Mouse (Mus musculus): ENCODE measurements around the gene Rptn. TPM values are rescaled to one million over a fixed set of nuclear protein-coding genes. Genes with fewer than 3 reads are reported as not detected.
A peak's percentile ranks its signal among the peaks of the same experiment; 100 is the strongest.

The Rptn gene
- 181 and 233 TPM in 2 replicates for polyA plus RNA-seq (2015; fragmentation: Nextera tagmentation; extraction: Ambion mirVana)

DNA sequence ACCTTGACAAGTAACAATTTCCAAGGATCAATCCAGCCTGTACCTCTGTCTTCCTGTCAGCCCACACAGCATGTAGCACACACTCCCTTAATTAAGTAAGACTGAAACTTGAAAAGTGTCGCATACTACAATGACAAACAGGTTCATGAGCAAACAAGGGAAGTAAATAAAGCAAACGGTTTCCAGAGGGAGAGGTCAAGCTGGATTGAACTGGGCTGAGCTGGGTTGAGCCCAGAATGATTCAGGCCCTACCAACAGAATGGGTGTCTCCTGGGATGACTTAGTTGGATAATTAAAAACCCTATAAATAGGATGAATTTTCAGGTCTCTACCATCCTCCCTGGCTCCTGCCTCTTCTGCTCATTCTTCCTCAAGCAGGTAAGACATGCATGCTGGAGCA lies at the start of gene Rptn:
Gene Rptn, plus strand, starts transcription at position 334 of the 400 bp plus-strand sequence.
- H3K9ac ChIP-seq (ENCODE audit: low read length): no peak within 1 kb of the TSS
- TF ChIP-seq CTCF (IDR thresholded peaks at IDR 0.05; ENCODE audit: low read depth): no peak
- no peaks in the 10 kb centered on the region for H3K27me3 ChIP-seq (ENCODE audit: control insufficient read depth, insufficient read depth, low read length)
- H3K36me3 ChIP-seq (ENCODE audit: control insufficient read depth, insufficient read depth, low read length): no peaks in the 10 kb centered on the region
- peak; percentile 37 for DNase-seq (ENCODE audit: low spot score)
- H3K4me3 ChIP-seq (ENCODE audit: low read depth, low read length): no peak within 1 kb of the TSS
- H3K4me1 ChIP-seq (replicated peaks; ENCODE audit: control insufficient read depth, insufficient read depth): no peaks in the 10 kb centered on the region
- no peak within 1 kb of the TSS for H3K4me2 ChIP-seq (replicated peaks; ENCODE audit: low read depth)
- 49% methylated on average over 2 of the region's 2 CpGs for WGBS
- ATAC-seq (ENCODE audit: low FRiP score, low TSS enrichment): peak; percentile 94
- H3K9me3 ChIP-seq (ENCODE audit: control insufficient read depth, low read length): no peaks in the 10 kb centered on the region
- no peak within 1 kb of the TSS for H3K27ac ChIP-seq (replicated peaks)

DNA sequence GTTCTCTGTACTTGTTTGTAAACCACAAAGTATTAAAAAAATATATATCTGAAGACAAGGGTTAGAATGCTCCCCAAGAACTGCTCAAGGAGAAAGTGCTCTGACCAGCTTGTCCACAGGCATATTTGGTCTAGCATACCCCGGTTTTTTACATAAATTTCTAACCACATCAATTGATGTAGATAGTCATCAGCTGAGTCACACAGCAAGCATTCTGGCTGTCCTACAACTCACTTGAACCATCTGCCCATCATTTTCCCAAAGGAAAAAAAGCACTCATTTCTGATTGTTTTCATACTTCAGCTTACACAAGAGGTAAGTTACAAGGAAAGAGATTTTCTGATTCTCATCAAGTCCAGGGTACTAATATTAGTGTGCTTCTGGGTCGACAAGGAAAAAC lies 46.6 kb upstream of the Rptn start:
- no peak overlapping the region for H3K9ac ChIP-seq (ENCODE audit: low read length)

DNA sequence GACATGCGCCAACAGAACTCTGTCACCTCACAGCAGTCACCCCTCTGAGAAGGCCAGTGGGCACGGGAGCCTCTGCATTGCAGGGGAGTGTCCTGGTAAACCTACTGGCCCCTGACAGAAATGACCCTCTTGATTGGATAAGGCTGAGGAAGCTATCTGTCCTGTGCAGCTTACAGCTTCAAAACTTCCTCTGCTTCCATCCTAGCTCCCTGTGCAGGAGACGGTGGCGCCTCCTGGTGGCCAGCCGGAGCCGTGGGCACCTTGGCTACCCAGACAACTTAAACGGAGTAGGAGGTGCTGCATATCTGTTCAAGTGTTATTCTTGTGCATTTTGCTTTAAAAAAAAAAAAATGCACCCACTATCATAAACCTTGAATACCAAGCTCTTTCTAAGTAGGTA lies 33.5 kb upstream of the Rptn start:
- no peaks in the 10 kb centered on the region for H3K9me3 ChIP-seq (ENCODE audit: control insufficient read depth, low read length)
- H3K36me3 ChIP-seq (ENCODE audit: control insufficient read depth, insufficient read depth, low read length): no peaks in the 10 kb centered on the region
- H3K4me3 ChIP-seq (ENCODE audit: low read depth, low read length): no peak overlapping the region
- no peaks in the 10 kb centered on the region for H3K4me1 ChIP-seq (replicated peaks; ENCODE audit: control insufficient read depth, insufficient read depth)
- ATAC-seq (ENCODE audit: low FRiP score, low TSS enrichment) (peak; percentile 56; the same call in 1 of the 2 replicates), DNase-seq (ENCODE audit: low spot score) (peak; percentile 76)
- H3K27me3 ChIP-seq (ENCODE audit: control insufficient read depth, insufficient read depth, low read length): no peaks in the 10 kb centered on the region
- 22% methylated on average over 7 of the region's 7 CpGs for WGBS
- no peak overlapping the region for H3K27ac ChIP-seq (replicated peaks)
- H3K9ac ChIP-seq (ENCODE audit: low read length): no peak overlapping the region
- H3K4me2 ChIP-seq (replicated peaks; ENCODE audit: low read depth): no peak overlapping the region
- TF ChIP-seq EP300 (optimal IDR thresholded peaks at IDR 0.05): no peak
- TF ChIP-seq CTCF (IDR thresholded peaks at IDR 0.05; ENCODE audit: low read depth): peak; percentile 85

More for the DNA sequence above, 46.6 kb upstream of the Rptn start:
- TF ChIP-seq CTCF (IDR thresholded peaks at IDR 0.05; ENCODE audit: low read depth) (no peak), EP300 (optimal IDR thresholded peaks at IDR 0.05) (no peak)
- H3K9me3 ChIP-seq (ENCODE audit: control insufficient read depth, low read length): no peaks in the 10 kb centered on the region
- WGBS: 71% methylated on average over 2 of the region's 2 CpGs
- H3K4me3 ChIP-seq (ENCODE audit: low read depth, low read length): no peak overlapping the region
- ATAC-seq (ENCODE audit: low FRiP score, low TSS enrichment) (no peak), DNase-seq (ENCODE audit: low spot score) (no peak)
- H3K27ac ChIP-seq (replicated peaks): no peak overlapping the region
- H3K36me3 ChIP-seq (ENCODE audit: control insufficient read depth, insufficient read depth, low read length): no peaks in the 10 kb centered on the region
- no peak overlapping the region for H3K4me2 ChIP-seq (replicated peaks; ENCODE audit: low read depth)
- H3K27me3 ChIP-seq (ENCODE audit: control insufficient read depth, insufficient read depth, low read length): no peaks in the 10 kb centered on the region
- no peaks in the 10 kb centered on the region for H3K4me1 ChIP-seq (replicated peaks; ENCODE audit: control insufficient read depth, insufficient read depth)

DNA sequence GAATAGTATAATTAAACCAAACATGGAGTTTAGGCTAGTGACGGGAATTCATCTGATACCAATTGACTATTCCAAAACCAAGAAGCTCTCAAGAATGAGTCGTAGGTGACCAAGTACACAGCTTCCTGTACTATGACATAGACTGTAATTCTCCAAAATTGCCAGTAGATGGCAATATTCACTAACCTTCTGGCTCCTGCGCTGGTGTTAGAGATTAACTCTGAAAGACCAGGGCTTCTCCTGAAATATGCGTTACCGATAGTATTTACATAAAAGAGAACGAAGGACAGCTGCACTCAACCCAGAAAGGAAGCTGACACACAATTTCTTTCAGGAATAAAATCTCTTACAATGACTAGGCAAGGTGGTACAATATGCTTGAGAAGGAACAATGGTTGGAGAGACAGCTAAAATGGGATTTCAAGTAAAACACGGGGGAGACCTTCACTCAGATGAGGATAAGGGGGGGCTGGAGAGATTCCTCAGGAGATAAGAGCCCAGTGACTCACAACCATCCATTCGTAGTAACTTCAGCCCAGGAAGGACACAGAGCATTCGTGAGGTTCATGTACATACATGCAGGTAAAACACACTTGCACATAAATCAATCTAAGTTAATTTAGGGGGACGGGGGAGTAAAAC lies 31.4 kb upstream of the Rptn start:
- Histone ChIP-seq H3K4me3 (ENCODE audit: low read depth, low read length) (no peak overlapping the region), H3K4me1 (replicated peaks; ENCODE audit: control insufficient read depth, insufficient read depth) (no peaks in the 10 kb centered on the region), H3K9ac (ENCODE audit: low read length) (no peak overlapping the region), H3K9me3 (ENCODE audit: control insufficient read depth, low read length) (no peaks in the 10 kb centered on the region), H3K27me3 (ENCODE audit: control insufficient read depth, insufficient read depth, low read length) (no peaks in the 10 kb centered on the region), H3K27ac (replicated peaks) (no peak overlapping the region), H3K36me3 (ENCODE audit: control insufficient read depth, insufficient read depth, low read length) (no peaks in the 10 kb centered on the region), H3K4me2 (replicated peaks; ENCODE audit: low read depth) (0 out of 2 replicates have a peak overlapping the region, but pooled peaks have one; percentile 2)
- WGBS: 10% methylated on average over 10 of the region's 10 CpGs
- no peak for DNase-seq (ENCODE audit: low spot score)
- ATAC-seq (ENCODE audit: low FRiP score, low TSS enrichment): peak; percentile 56; the same call in 1 of the 2 replicates
- TF ChIP-seq EP300 (optimal IDR thresholded peaks at IDR 0.05) (no peak), CTCF (IDR thresholded peaks at IDR 0.05; ENCODE audit: low read depth) (peak; percentile 92)

DNA sequence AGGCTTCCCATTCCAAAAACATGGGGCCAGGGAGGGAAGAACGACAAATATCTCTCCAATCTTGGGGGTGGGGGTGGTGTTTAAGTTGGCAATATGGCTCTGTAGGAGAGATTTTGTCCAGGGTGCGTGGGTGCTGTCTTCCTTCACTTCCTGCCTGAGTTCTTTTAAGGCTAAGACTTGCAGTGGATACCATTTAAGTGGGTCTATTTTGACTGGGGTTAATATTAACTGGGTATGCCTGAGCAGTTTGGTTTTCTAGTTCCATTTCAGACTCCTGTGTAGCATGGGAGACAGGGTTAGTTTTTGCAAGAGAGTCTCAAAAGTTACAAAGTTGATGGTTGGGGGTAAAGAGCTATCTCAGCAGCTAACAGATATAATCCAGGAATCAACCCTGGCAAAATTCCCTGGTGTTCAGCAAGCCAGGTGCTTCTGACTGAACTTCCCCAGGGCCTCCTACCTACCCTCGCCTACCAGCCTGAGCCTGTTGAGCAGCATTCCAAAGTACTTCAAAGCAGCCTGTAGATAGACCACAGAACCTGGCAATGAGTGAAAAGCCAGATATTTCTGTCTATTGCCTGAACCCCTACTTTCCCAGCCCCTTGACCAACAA lies 26.4 kb upstream of the Rptn start:
- ATAC-seq (ENCODE audit: low FRiP score, low TSS enrichment): no peak
- H3K9ac ChIP-seq (ENCODE audit: low read length): no peak overlapping the region
- H3K4me2 ChIP-seq (replicated peaks; ENCODE audit: low read depth): no peak overlapping the region
- peak overlapping the region; percentile 61; the same call in 1 of the 2 replicates for H3K27ac ChIP-seq (replicated peaks)
- 37% methylated on average over 3 of the region's 3 CpGs for WGBS
- H3K36me3 ChIP-seq (ENCODE audit: control insufficient read depth, insufficient read depth, low read length): no peaks in the 10 kb centered on the region
- no peak overlapping the region for H3K4me3 ChIP-seq (ENCODE audit: low read depth, low read length)
- H3K9me3 ChIP-seq (ENCODE audit: control insufficient read depth, low read length): no peaks in the 10 kb centered on the region
- peak; percentile 53 for DNase-seq (ENCODE audit: low spot score)
- no peaks in the 10 kb centered on the region for H3K4me1 ChIP-seq (replicated peaks; ENCODE audit: control insufficient read depth, insufficient read depth)
- no peak for TF ChIP-seq EP300 (optimal IDR thresholded peaks at IDR 0.05)
- no peak for TF ChIP-seq CTCF (IDR thresholded peaks at IDR 0.05; ENCODE audit: low read depth)
- H3K27me3 ChIP-seq (ENCODE audit: control insufficient read depth, insufficient read depth, low read length): no peaks in the 10 kb centered on the region

DNA sequence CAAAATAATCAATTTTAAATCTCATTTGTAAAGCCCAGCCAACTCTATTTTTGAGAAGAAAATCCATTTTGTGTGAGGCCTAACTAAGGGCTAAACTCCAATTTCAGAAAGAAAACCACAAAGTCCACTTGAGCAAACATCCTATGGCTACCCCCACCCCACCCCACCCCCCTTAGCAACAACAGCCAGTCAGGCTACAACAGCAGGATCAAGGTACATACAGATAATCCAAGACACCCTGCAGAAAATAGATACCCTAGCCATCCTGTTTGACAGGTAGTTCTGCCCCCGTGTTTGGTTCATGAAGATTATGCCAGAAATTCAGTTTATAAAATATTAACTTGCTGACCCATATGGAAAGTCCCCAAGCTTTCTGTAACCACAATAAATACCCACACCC lies 25.3 kb upstream of the Rptn start:
- ATAC-seq (ENCODE audit: low FRiP score, low TSS enrichment) (no peak), DNase-seq (ENCODE audit: low spot score) (no peak)
- H3K9ac ChIP-seq (ENCODE audit: low read length): no peak overlapping the region
- no peak overlapping the region for H3K4me3 ChIP-seq (ENCODE audit: low read depth, low read length)
- H3K4me2 ChIP-seq (replicated peaks; ENCODE audit: low read depth): no peak overlapping the region
- no peaks in the 10 kb centered on the region for H3K36me3 ChIP-seq (ENCODE audit: control insufficient read depth, insufficient read depth, low read length)
- no peaks in the 10 kb centered on the region for H3K9me3 ChIP-seq (ENCODE audit: control insufficient read depth, low read length)
- H3K27me3 ChIP-seq (ENCODE audit: control insufficient read depth, insufficient read depth, low read length): no peaks in the 10 kb centered on the region
- 43% methylated on average over 1 of the region's 1 CpGs for WGBS
- no peak overlapping the region for H3K27ac ChIP-seq (replicated peaks)
- TF ChIP-seq CTCF (IDR thresholded peaks at IDR 0.05; ENCODE audit: low read depth) (no peak), EP300 (optimal IDR thresholded peaks at IDR 0.05) (no peak)
- H3K4me1 ChIP-seq (replicated peaks; ENCODE audit: control insufficient read depth, insufficient read depth): no peaks in the 10 kb centered on the region

All from stomach, postnatal 0 days (tissue).